8 mouse cellular contexts compared by ENCODE assay signal in the genomic region with DNA sequence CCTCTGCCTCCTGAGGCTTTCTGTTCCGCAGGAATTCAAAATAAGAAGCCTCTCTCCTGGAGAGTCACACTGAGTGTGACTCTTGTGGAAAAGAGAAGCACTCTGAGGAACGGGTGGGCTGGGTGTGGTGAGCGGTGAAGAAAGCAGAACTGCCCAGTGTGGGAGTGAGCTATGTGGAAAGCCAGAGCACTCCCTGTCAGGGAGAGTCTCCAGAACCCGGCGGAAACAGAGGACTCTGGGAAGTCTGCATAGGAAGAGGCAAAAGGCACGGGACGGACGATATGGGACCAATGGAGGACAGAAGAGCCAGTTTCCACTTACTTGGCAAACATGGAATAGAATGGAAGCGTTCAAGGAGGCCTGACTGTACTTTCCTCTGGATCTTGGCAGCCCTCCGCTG. TPM values are rescaled to one million over a fixed set of nuclear protein-coding genes. Genes with fewer than 3 reads are reported as not detected.
DNase-seq lines count a peak whose midpoint lies in the region; ATAC-seq lines count a peak whose summit lies in the region.
"Had no signal": no experiment of that assay in that cellular context is flagged by ENCODE, and none has a peak within 500 bp of the region (broad histone marks: within the 10 kb centered on the region; RNA-seq: fewer than 3 reads in every experiment).

No protein-coding gene starts in this region.

- H3K4me1 ChIP-seq in lung, embryonic 16.5 days (replicated peaks; ENCODE audit: control insufficient read depth, insufficient read depth, low read length) = peaks cover 56% of the 10 kb centered on the region

- peak overlapping the region; percentile 32 for H3K9ac ChIP-seq in lung, embryonic 16.5 days (ENCODE audit: low read length)

- no peaks in the 10 kb centered on the region for H3K27me3 ChIP-seq in lung, embryonic 16.5 days (ENCODE audit: control insufficient read depth, insufficient read depth, low read depth, low read length)

- DNase-seq in spleen, adult 18-20 months = peak; percentile 51 to 56
- no peak for DNase-seq in spleen, postnatal 14 days (ENCODE audit: low spot score in 2 of 2)
- peak; percentile 58 for DNase-seq in testis, postnatal 14 days (ENCODE audit: low spot score)
- DNase-seq in cerebellum, adult 9-10 months = no peak
- no peak for DNase-seq in Muller cell, postnatal 12 days (ENCODE audit: inconsistent ontology term)

- H3K27ac ChIP-seq in lung, embryonic 16.5 days (ENCODE audit: low read length) = peak overlapping the region; percentile 86

- 48% methylated on average over 10 of the region's 10 CpGs for WGBS in lung, embryonic 16.5 days

- H3K9me3 ChIP-seq in lung, embryonic 16.5 days (ENCODE audit: control insufficient read depth, low read length) = no peaks in the 10 kb centered on the region

- H3K4me3 ChIP-seq in lung, embryonic 16.5 days (ENCODE audit: low read length) = no peak overlapping the region

- peak; percentile 98 for ATAC-seq in granulocyte monocyte progenitor cell, adult 5-6 weeks (replicated peaks; ENCODE audit: poor library complexity, severe bottlenecking)
- peak; percentile 35 for ATAC-seq in lung, embryonic 16.5 days (ENCODE audit: low read depth)
- ATAC-seq: hindbrain, embryonic 16.5 days had no signal

- H3K36me3 ChIP-seq in lung, embryonic 16.5 days (ENCODE audit: control insufficient read depth, insufficient read depth, low read length) = no peaks in the 10 kb centered on the region

- 0 out of 2 replicates have a peak overlapping the region, but pooled peaks have one; percentile 6 for H3K4me2 ChIP-seq in lung, embryonic 16.5 days (ENCODE audit: low read depth, low read length)

RNA-seq across cellular contexts. Expression of gene St6gal1, which starts 9.0 kb away (rescaled TPM):
- not detected in 2 replicates for total RNA-seq in granulocyte monocyte progenitor cell, adult 5-6 weeks (2014; fragmentation: Nextera tagmentation)
- 0.13 and 1.8 TPM in 2 replicates for total RNA-seq in granulocyte monocyte progenitor cell, adult 5-6 weeks (2017)
- 49.0 and 56.2 TPM in 2 replicates for polyA plus RNA-seq in lung, embryonic 16.5 days (2015; fragmentation: Nextera tagmentation; extraction: Ambion mirVana)

Comparison
In these comparisons a context has a peak if more than half of its experiments do, and no peak if none do; other contexts are left out.
1. DNase-seq: peak in spleen, adult 18-20 months (2 of 2) and testis, postnatal 14 days (single experiment); none in spleen, postnatal 14 days (0 of 2), cerebellum, adult 9-10 months (single experiment) and Muller cell, postnatal 12 days (single experiment).